Mouse (Mus musculus): Measurements from ENCODE around the gene Slco1a5. TPM values are rescaled to one million over a fixed set of nuclear protein-coding genes. Genes with fewer than 3 reads are reported as not detected.

Slco1a5 gene
- polyA plus RNA-seq, 1 experiment from 2014 or later: 0.29 TPM

DNA sequence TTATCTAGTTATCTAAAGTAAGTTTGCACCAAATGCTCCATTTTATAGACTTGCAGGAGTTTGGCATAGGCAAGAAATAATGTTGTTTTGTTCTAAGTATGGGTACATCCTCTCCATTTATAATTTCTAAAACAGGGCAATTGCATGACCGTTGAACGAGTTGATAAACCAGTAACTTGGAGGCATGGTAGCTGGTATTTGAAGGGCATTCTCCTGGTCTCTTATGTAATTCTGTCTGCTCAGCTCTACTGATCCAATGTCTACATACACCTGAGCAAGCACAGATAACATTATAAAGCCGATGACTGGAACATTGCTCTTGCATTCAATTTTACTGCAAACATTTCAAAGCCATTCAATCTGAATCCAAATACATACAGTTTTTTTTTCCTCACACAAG lies 135.4 kb downstream of the Slco1a5 start:
- no peak for ATAC-seq (ENCODE audit: insufficient number of reproducible peaks, insufficient read depth, low FRiP score, low read depth)
- Histone ChIP-seq H3K9ac (replicated peaks; ENCODE audit: low read depth, low read length) (no peak overlapping the region), H3K36me3 (ENCODE audit: control insufficient read depth, insufficient read depth, low read length) (no peaks in the 10 kb centered on the region), H3K4me3 (ENCODE audit: low read depth, low read length) (no peak overlapping the region), H3K4me1 (ENCODE audit: control insufficient read depth, insufficient read depth, low read length) (no peaks in the 10 kb centered on the region), H3K27ac (ENCODE audit: low read length) (no peak overlapping the region), H3K27me3 (ENCODE audit: control insufficient read depth, insufficient read depth, low read length) (no peaks in the 10 kb centered on the region), H3K4me2 (replicated peaks; ENCODE audit: low read depth, low read length) (no peak overlapping the region), H3K9me3 (ENCODE audit: control insufficient read depth, low read depth, low read length) (no peaks in the 10 kb centered on the region)
- 74% methylated on average over 3 of the region's 3 CpGs for whole genome bisulfite sequencing

DNA sequence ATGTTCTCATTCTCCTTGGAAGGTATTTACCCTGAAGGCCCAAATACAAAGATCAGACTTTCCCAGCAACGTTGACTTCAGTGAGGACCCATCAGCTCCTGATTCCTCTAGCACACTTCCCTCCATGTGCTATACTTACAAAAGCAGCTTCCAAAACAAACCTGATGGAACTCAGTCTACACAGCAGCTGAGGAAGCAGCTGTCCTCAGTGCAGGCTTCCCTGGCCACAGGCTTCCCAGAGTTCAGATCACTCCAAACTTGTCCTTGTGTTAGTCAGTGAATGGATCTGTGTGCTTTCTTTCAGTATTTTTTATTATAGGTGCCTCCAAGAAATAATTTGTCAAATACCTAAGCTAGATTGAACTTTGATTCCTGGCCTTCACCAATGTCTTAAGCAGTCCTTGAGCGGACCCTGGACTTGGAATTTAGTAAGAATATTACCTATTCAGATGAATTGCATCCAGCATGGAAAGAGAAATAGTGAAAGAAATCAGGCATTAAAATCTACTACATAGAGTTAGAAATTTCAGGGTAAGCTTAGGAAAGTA lies 136.8 kb downstream of the Slco1a5 start:
- no peak overlapping the region for H3K27ac ChIP-seq (ENCODE audit: low read length)
- H3K9me3 ChIP-seq (ENCODE audit: control insufficient read depth, low read depth, low read length): no peaks in the 10 kb centered on the region
- no peak overlapping the region for H3K4me2 ChIP-seq (replicated peaks; ENCODE audit: low read depth, low read length)
- WGBS: 70% methylated on average over 2 of the region's 2 CpGs
- no peaks in the 10 kb centered on the region for H3K4me1 ChIP-seq (ENCODE audit: control insufficient read depth, insufficient read depth, low read length)
- no peak overlapping the region for H3K9ac ChIP-seq (replicated peaks; ENCODE audit: low read depth, low read length)
- H3K27me3 ChIP-seq (ENCODE audit: control insufficient read depth, insufficient read depth, low read length): no peaks in the 10 kb centered on the region
- ATAC-seq (ENCODE audit: insufficient number of reproducible peaks, insufficient read depth, low FRiP score, low read depth): no peak
- H3K36me3 ChIP-seq (ENCODE audit: control insufficient read depth, insufficient read depth, low read length): no peaks in the 10 kb centered on the region
- no peak overlapping the region for H3K4me3 ChIP-seq (ENCODE audit: low read depth, low read length)

Other genes starting within 250 kb of the Slco1a5 start
- gene Slco1a6, start 114.5 kb downstream of the Slco1a5 start, polyA plus RNA-seq (2014; fragmentation: Nextera tagmentation; extraction: Ambion mirVana): not detected in 2 replicates
- 0.30 and 3.2 TPM in 2 replicates for gene Iapp, start 24.6 kb downstream of the Slco1a5 start, polyA plus RNA-seq (2014; fragmentation: Nextera tagmentation; extraction: Ambion mirVana)
- gene Pyroxd1, start 22.7 kb upstream of the Slco1a5 start, polyA plus RNA-seq (2014; fragmentation: Nextera tagmentation; extraction: Ambion mirVana): 18.5 and 19.3 TPM in 2 replicates
- 25.7 and 32.9 TPM in 2 replicates for gene Recql, start 64.1 kb upstream of the Slco1a5 start, polyA plus RNA-seq (2014; fragmentation: Nextera tagmentation; extraction: Ambion mirVana)
- 109 and 112 TPM in 2 replicates for gene Golt1b, start 64.2 kb upstream of the Slco1a5 start, polyA plus RNA-seq (2014; fragmentation: Nextera tagmentation; extraction: Ambion mirVana)
- 1.0 and 1.3 TPM in 2 replicates for gene Spx, start 90.5 kb upstream of the Slco1a5 start, polyA plus RNA-seq (2014; fragmentation: Nextera tagmentation; extraction: Ambion mirVana)
- not detected in 2 replicates for gene Gys2, start 150.1 kb upstream of the Slco1a5 start, polyA plus RNA-seq (2014; fragmentation: Nextera tagmentation; extraction: Ambion mirVana)
- 227 and 237 TPM in 2 replicates for gene Ldhb, start 185.0 kb upstream of the Slco1a5 start, polyA plus RNA-seq (2014; fragmentation: Nextera tagmentation; extraction: Ambion mirVana)
- 98.2 and 99.7 TPM in 2 replicates for gene Kcnj8, start 248.6 kb upstream of the Slco1a5 start, polyA plus RNA-seq (2014; fragmentation: Nextera tagmentation; extraction: Ambion mirVana)

All from stomach, embryonic 14.5 days (tissue).